Mouse (Mus musculus): ENCODE measurements around the gene Itgae. TPM values are rescaled to one million over a fixed set of nuclear protein-coding genes. Genes with fewer than 3 reads are reported as not detected.

The Itgae gene
- polyA plus RNA-seq, 1 experiment, result 9.7 TPM

- Histone ChIP-seq H3K27me3 (ENCODE audit: control insufficient read depth, insufficient read depth, low read length) (no peaks in the 10 kb centered on the region), H3K4me1 (ENCODE audit: control insufficient read depth, insufficient read depth, insufficient read length, low read length) (no peaks in the 10 kb centered on the region), H3K27ac (ENCODE audit: insufficient read depth, low read depth, low read length) (no peak overlapping the region), H3K36me3 (ENCODE audit: control insufficient read depth, insufficient read depth, low read length) (no peaks in the 10 kb centered on the region), H3K4me3 (ENCODE audit: low read depth, low read length) (no peak overlapping the region)
- WGBS, result 76% methylated on average over 5 of the region's 5 CpGs
- TF ChIP-seq POLR2A (IDR thresholded peaks at IDR 0.05; ENCODE audit: low read depth, low read length), result no peak
- TF ChIP-seq CTCF (IDR thresholded peaks at IDR 0.05; ENCODE audit: extremely low read depth, insufficient read length, insufficient replicate concordance, low read depth, low read length), result no peak
These were observed 18.0 kb downstream of the Itgae start for GRCm38 (mm10) chr11:73108195-73108897.

- Histone ChIP-seq H3K4me1 (ENCODE audit: control insufficient read depth, insufficient read depth, insufficient read length, low read length) (no peaks in the 10 kb centered on the region), H3K4me3 (ENCODE audit: low read depth, low read length) (no peak overlapping the region), H3K36me3 (ENCODE audit: control insufficient read depth, insufficient read depth, low read length) (no peaks in the 10 kb centered on the region), H3K27ac (ENCODE audit: insufficient read depth, low read depth, low read length) (no peak overlapping the region), H3K27me3 (ENCODE audit: control insufficient read depth, insufficient read depth, low read length) (no peaks in the 10 kb centered on the region)
- TF ChIP-seq CTCF (IDR thresholded peaks at IDR 0.05; ENCODE audit: extremely low read depth, insufficient read length, insufficient replicate concordance, low read depth, low read length) (no peak), POLR2A (IDR thresholded peaks at IDR 0.05; ENCODE audit: low read depth, low read length) (no peak)
- 74% methylated on average over 14 of the region's 14 CpGs for WGBS
These were observed 18.7 kb downstream of the Itgae start for GRCm38 (mm10) chr11:73108898-73109625.

GRCm38 (mm10) chr11:73109941-73110340 lies 19.6 kb downstream of the Itgae start:
- no peaks in the 10 kb centered on the region for H3K27me3 ChIP-seq (ENCODE audit: control insufficient read depth, insufficient read depth, low read length)
- H3K36me3 ChIP-seq (ENCODE audit: control insufficient read depth, insufficient read depth, low read length), result no peaks in the 10 kb centered on the region
- no peak overlapping the region for H3K27ac ChIP-seq (ENCODE audit: insufficient read depth, low read depth, low read length)
- TF ChIP-seq POLR2A (IDR thresholded peaks at IDR 0.05; ENCODE audit: low read depth, low read length) (no peak), CTCF (IDR thresholded peaks at IDR 0.05; ENCODE audit: extremely low read depth, insufficient read length, insufficient replicate concordance, low read depth, low read length) (no peak)
- 86% methylated on average over 3 of the region's 3 CpGs for WGBS
- H3K4me1 ChIP-seq (ENCODE audit: control insufficient read depth, insufficient read depth, insufficient read length, low read length), result no peaks in the 10 kb centered on the region
- H3K4me3 ChIP-seq (ENCODE audit: low read depth, low read length), result no peak overlapping the region

GRCm38 (mm10) chr11:73111414-73111813 lies 21.0 kb downstream of the Itgae start:
- Histone ChIP-seq H3K27me3 (ENCODE audit: control insufficient read depth, insufficient read depth, low read length) (no peaks in the 10 kb centered on the region), H3K4me1 (ENCODE audit: control insufficient read depth, insufficient read depth, insufficient read length, low read length) (no peaks in the 10 kb centered on the region), H3K4me3 (ENCODE audit: low read depth, low read length) (no peak overlapping the region), H3K27ac (ENCODE audit: insufficient read depth, low read depth, low read length) (no peak overlapping the region), H3K36me3 (ENCODE audit: control insufficient read depth, insufficient read depth, low read length) (0 out of 2 replicates have a peak, but pooled peaks cover 1% of the 10 kb centered on the region)
- TF ChIP-seq POLR2A (IDR thresholded peaks at IDR 0.05; ENCODE audit: low read depth, low read length), result no peak
- no peak for TF ChIP-seq CTCF (IDR thresholded peaks at IDR 0.05; ENCODE audit: extremely low read depth, insufficient read length, insufficient replicate concordance, low read depth, low read length)
- 68% methylated on average over 6 of the region's 6 CpGs for WGBS

GRCm38 (mm10) chr11:73126495-73126894 lies 36.1 kb downstream of the Itgae start:
- WGBS, result 89% methylated on average over 6 of the region's 6 CpGs
- Histone ChIP-seq H3K4me3 (ENCODE audit: low read depth, low read length) (no peak overlapping the region), H3K27me3 (ENCODE audit: control insufficient read depth, insufficient read depth, low read length) (no peaks in the 10 kb centered on the region), H3K4me1 (ENCODE audit: control insufficient read depth, insufficient read depth, insufficient read length, low read length) (peaks cover 3% of the 10 kb centered on the region; the same call in 1 of the 2 replicates), H3K27ac (ENCODE audit: insufficient read depth, low read depth, low read length) (no peak overlapping the region), H3K36me3 (ENCODE audit: control insufficient read depth, insufficient read depth, low read length) (peaks cover 8% of the 10 kb centered on the region; the same call in 1 of the 2 replicates)
- TF ChIP-seq CTCF (IDR thresholded peaks at IDR 0.05; ENCODE audit: extremely low read depth, insufficient read length, insufficient replicate concordance, low read depth, low read length) (no peak), POLR2A (IDR thresholded peaks at IDR 0.05; ENCODE audit: low read depth, low read length) (no peak)

GRCm38 (mm10) chr11:73131020-73131419 lies 40.6 kb downstream of the Itgae start:
- WGBS, result 55% methylated on average over 7 of the region's 7 CpGs

GRCm38 (mm10) chr11:73132999-73133398 lies 42.6 kb downstream of the Itgae start:
- 78% methylated on average over 6 of the region's 6 CpGs for WGBS
- no peaks in the 10 kb centered on the region for H3K27me3 ChIP-seq (ENCODE audit: control insufficient read depth, insufficient read depth, low read length)
- no peak for TF ChIP-seq POLR2A (IDR thresholded peaks at IDR 0.05; ENCODE audit: low read depth, low read length)
- TF ChIP-seq CTCF (IDR thresholded peaks at IDR 0.05; ENCODE audit: extremely low read depth, insufficient read length, insufficient replicate concordance, low read depth, low read length), result no peak
- no peak overlapping the region for H3K27ac ChIP-seq (ENCODE audit: insufficient read depth, low read depth, low read length)
- H3K4me1 ChIP-seq (ENCODE audit: control insufficient read depth, insufficient read depth, insufficient read length, low read length), result peaks cover 21% of the 10 kb centered on the region; the same call in 1 of the 2 replicates
- no peak overlapping the region for H3K4me3 ChIP-seq (ENCODE audit: low read depth, low read length)
- peaks cover 3% of the 10 kb centered on the region; the same call in 1 of the 2 replicates for H3K36me3 ChIP-seq (ENCODE audit: control insufficient read depth, insufficient read depth, low read length)

More at GRCm38 (mm10) chr11:73131020-73131419, 40.6 kb downstream of the Itgae start:
- no peak overlapping the region for H3K4me3 ChIP-seq (ENCODE audit: low read depth, low read length)
- no peak overlapping the region for H3K27ac ChIP-seq (ENCODE audit: insufficient read depth, low read depth, low read length)
- H3K4me1 ChIP-seq (ENCODE audit: control insufficient read depth, insufficient read depth, insufficient read length, low read length), result peaks cover 14% of the 10 kb centered on the region; the same call in 1 of the 2 replicates
- TF ChIP-seq POLR2A (IDR thresholded peaks at IDR 0.05; ENCODE audit: low read depth, low read length) (no peak), CTCF (IDR thresholded peaks at IDR 0.05; ENCODE audit: extremely low read depth, insufficient read length, insufficient replicate concordance, low read depth, low read length) (peak; percentile 47; the same call in 1 of the 2 replicates)
- no peaks in the 10 kb centered on the region for H3K27me3 ChIP-seq (ENCODE audit: control insufficient read depth, insufficient read depth, low read length)
- peaks cover 6% of the 10 kb centered on the region; the same call in 1 of the 2 replicates for H3K36me3 ChIP-seq (ENCODE audit: control insufficient read depth, insufficient read depth, low read length)

All from small intestine, adult 2 months (tissue).